Mouse (Mus musculus) skeletal muscle tissue, adult 2 months (tissue): ENCODE measurements around the gene Spry1.

Experiments used
- DNase-seq: peaks from one replicate; pipeline ENCODE4 v3.0.0-alpha.2; 2012; ENCODE audit warnings: low read depth, low spot score

Spry1 gene

GRCm38 (mm10) chr3:37672266-37673040 lies 32.7 kb downstream of the Spry1 start:
- no peak for DNase-seq

- no peak for DNase-seq
These were observed 33.9 kb downstream of the Spry1 start for GRCm38 (mm10) chr3:37673513-37674261.

DNA sequence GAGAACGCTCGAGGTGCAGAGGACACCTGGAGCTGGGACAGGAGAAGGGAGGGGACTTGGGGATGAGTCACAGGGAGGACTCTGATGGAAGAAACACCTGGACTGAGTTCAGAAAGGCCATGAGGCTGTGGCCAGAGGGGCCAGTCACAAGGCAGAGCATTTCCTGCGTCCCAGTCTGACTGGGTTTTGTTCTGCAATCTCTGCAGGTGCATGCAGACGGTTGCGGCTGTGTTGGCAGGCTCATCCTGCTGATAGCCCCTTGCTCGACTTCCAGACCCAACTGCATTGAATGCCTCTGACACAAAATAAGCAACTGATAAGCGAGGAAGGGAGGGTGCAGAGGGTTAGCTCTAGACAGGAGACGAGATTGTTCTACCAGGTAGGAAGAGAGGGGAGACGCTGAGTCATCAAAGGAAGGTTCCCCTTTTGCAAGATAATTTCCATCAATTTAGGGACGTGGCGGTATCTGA lies 35.3 kb downstream of the Spry1 start:
- DNase-seq = no peak

DNA sequence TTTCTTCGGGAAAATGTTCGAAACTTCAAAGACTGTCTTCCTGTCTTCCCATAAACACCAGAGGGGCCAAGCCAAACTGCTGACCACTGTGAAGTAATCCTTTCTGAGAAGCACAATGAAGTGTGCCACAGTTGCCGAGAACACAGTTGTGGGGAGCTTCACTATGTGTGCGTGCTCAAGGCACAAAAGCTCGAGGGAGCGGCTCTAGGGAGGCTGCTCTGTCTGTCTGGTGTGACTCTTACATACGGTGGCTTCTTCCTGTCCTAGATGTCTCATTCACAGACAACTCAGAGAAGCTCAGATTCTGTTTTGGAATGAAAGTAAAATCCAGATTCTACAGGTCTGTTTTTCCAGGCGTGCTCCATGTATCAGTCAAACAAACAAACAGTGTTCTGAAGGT lies 36.5 kb downstream of the Spry1 start:
- no peak for DNase-seq

- DNase-seq = no peak
These were observed 46.5 kb downstream of the Spry1 start for GRCm38 (mm10) chr3:37686219-37686618.

DNA sequence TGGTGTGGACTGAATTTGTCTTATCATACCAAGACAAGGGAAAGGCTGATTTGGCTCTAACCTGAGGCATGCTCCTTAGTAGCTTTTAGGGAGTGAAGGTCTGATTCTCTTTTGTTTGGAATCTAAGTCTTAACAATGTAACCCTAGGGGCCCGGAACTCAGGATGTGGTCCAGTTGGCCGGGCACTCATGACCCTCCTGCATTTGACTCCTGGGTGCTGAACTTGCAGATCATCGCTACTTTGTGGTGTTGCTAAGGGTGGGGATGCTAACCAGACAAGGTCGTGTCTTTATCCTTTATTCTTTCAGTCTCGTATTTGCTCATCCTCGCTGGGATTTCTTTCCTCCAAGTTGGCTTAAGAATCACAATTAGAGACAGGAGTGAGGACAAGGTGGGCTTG lies 47.0 kb downstream of the Spry1 start:
- DNase-seq = no peak

DNA sequence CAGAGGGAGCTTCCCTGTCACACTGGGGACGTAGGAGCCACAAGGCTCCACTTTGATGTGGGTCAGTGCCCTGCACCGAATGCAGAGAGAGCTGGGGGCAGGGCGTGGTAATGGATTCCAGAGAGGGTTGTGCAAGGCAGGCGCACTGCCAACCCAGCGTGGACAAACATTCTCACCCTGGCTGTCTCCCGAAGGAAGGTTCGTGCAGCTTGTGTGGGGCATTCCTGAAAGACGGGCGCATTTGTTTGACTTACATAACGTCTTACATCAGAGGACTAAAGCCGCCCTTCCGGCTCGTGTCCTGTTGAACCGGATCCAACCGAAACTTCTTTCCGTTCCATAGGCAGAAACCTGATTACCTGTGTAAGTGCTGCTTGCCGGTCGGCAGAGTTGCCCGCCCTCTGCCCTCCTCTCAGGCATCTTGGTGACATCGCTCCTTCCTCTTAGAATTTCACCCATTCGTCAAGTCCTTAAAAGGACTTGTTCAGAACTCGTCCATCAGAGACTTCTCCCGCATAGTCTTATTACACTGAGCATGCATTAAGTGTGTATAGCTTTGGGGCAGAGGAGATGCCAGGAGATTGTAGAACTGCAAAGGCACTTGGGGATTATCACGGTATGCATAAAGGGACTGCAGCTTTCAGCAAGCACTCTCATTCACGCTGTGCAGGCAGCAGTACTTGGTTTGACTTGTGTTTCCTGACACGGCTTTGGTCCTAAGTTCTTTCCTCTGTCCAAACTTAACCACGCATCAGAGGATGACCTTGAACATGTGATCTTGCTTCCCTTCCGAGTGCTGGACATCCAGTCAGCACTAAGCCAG lies 47.6 kb downstream of the Spry1 start:
- DNase-seq = peak; percentile 56

DNA sequence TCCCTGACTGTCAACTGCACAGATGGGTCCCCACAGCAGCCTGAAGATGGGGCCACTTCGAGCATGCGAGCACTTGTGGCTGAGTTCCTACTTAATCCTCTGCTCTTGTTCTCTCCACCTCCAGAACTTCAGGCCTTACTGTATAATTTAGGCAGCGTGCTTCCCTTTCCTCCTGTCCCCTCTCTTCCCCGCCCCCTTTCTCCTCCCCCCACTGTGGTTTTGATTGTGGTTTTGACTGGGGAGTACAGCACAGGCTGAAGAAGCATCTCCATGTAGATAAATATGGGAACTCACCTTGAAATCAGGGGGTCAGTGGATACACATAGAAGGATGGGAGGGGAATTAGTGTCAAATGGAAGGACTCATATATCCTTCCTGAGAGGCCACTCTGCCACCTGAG lies 53.2 kb downstream of the Spry1 start:
- DNase-seq = no peak

DNA sequence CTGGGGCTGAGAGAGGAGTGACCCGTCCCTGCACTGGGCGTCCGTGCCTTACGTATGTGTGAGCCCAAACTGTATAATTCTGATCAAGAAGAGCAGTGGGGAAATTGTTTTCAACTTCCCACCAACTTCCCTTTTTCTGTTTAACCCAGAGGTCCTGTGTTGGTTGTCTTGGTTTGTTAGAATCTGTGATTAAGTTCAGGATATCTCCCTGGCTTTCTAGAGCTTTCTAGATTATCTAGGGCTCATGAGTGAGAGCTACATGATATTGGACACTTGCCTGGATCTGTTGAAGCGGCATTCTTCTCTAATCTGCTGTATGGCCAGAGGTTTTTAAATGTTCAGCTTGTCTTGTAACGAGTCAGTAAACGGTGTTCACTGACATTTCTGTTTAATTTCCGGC lies 53.8 kb downstream of the Spry1 start:
- no peak for DNase-seq
